Mouse (Mus musculus): ENCODE results near the gene Ccdc71.

Gene Ccdc71

GRCm38 (mm10) chr9:108489702-108490558 is 29.6 kb downstream of the Ccdc71 start:
- no peak for DNase-seq (ENCODE audit: low spot score)

- peak; percentile 95 for DNase-seq (ENCODE audit: low spot score)
Observed at GRCm38 (mm10) chr9:108490559-108491285, 30.4 kb downstream of the Ccdc71 start, which contains the start of gene Usp19. Usp19 (plus strand) TSS chr9:108490602.

GRCm38 (mm10) chr9:108491286-108491580 is 30.9 kb downstream of the Ccdc71 start:
- DNase-seq (ENCODE audit: low spot score), result no peak

GRCm38 (mm10) chr9:108492043-108492750 is 31.9 kb downstream of the Ccdc71 start:
- no peak for DNase-seq (ENCODE audit: low spot score)

- no peak for DNase-seq (ENCODE audit: low spot score)
Observed at GRCm38 (mm10) chr9:108493246-108493645, 32.9 kb downstream of the Ccdc71 start.

- DNase-seq (ENCODE audit: low spot score), result no peak
Observed at GRCm38 (mm10) chr9:108494146-108494825, 34.0 kb downstream of the Ccdc71 start.

GRCm38 (mm10) chr9:108494905-108495304 is 34.6 kb downstream of the Ccdc71 start:
- DNase-seq (ENCODE audit: low spot score), result no peak

- no peak for DNase-seq (ENCODE audit: low spot score)
Observed at GRCm38 (mm10) chr9:108499231-108499630, 38.9 kb downstream of the Ccdc71 start.

- DNase-seq (ENCODE audit: low spot score), result no peak
Observed at GRCm38 (mm10) chr9:108499943-108500342, 39.6 kb downstream of the Ccdc71 start.

GRCm38 (mm10) chr9:108506901-108507300 is 46.6 kb downstream of the Ccdc71 start:
- DNase-seq (ENCODE audit: low spot score), result no peak

GRCm38 (mm10) chr9:108507619-108508434 is 47.5 kb downstream of the Ccdc71 start, which contains the start of gene Qars:
Qars (plus strand) TSS chr9:108507706.
- peak; percentile 97 for DNase-seq (ENCODE audit: low spot score)

- no peak for DNase-seq (ENCODE audit: low spot score)
Observed at GRCm38 (mm10) chr9:108508776-108509175, 48.4 kb downstream of the Ccdc71 start.

Data from retina, embryonic 14.5 days (tissue).